Mouse (Mus musculus) testis, adult 2 months (tissue): ENCODE results near the gene Radil. TPM values are rescaled to one million over a fixed set of nuclear protein-coding genes. Genes with fewer than 3 reads are reported as not detected.
A peak's percentile ranks its signal among the peaks of the same experiment; 100 is the strongest.

ENCODE experiments used
- H3K27ac ChIP-seq: fragments of 200-500 bp; 2 replicates; pipeline ENCODE4 v1.5.1; 2012; ENCODE audit warnings: low read depth, low read length; ENCODE audit not compliant: control insufficient read depth, insufficient read depth
- H3K27me3 ChIP-seq: fragments of 200-500 bp; 2 replicates; pipeline ENCODE4 v1.6.1; 2012; ENCODE audit warnings: mild to moderate bottlenecking, low read length, moderate library complexity; ENCODE audit not compliant: control insufficient read depth, insufficient read depth
- H3K36me3 ChIP-seq: fragments of 200-500 bp; 2 replicates; pipeline ENCODE4 v1.6.1; 2012; ENCODE audit warnings: mild to moderate bottlenecking, low read length; ENCODE audit not compliant: control insufficient read depth, insufficient read depth
- H3K4me1 ChIP-seq: fragments of 200-500 bp; 2 replicates; pipeline ENCODE4 v1.6.1; 2012; ENCODE audit warnings: low read length; ENCODE audit not compliant: control insufficient read depth, insufficient read depth
- H3K4me3 ChIP-seq: fragments of 200-500 bp; 2 replicates; pipeline ENCODE4 v1.5.1; 2012; ENCODE audit warnings: low read depth, mild to moderate bottlenecking, low read length, moderate library complexity, mixed read lengths; ENCODE audit not compliant: control insufficient read depth
- CTCF ChIP-seq: fragments of 200-500 bp; IDR thresholded peaks from 2 replicates; pipeline ENCODE4 v1.5.1; 2012; ENCODE audit warnings: low read depth, mild to moderate bottlenecking, inconsistent platforms, low read length, moderate library complexity; ENCODE audit not compliant: control insufficient read depth, insufficient read depth, insufficient replicate concordance
- POLR2A ChIP-seq: fragments of 200-500 bp; IDR thresholded peaks from 2 replicates; pipeline ENCODE4 v1.6.1; 2012; ENCODE audit warnings: low read depth, mild to moderate bottlenecking, inconsistent platforms, low read length, moderate library complexity; ENCODE audit not compliant: control insufficient read depth
- polyA plus RNA-seq: library from polyadenylated mRNA; depleted of rRNA; stranded (reverse); fragments of >200 nt; gene quantifications from 2 replicates; pipeline ENCODE4 v1.2.3, GENCODE M21; 2012

Radil gene
- polyA plus RNA-seq, 1 experiment: 38.2 TPM

- no peak for TF ChIP-seq CTCF
- no peak for TF ChIP-seq POLR2A
- H3K27ac ChIP-seq: no peak overlapping the region
- H3K4me3 ChIP-seq: no peak overlapping the region
- H3K36me3 ChIP-seq: no peaks in the 10 kb centered on the region
- H3K4me1 ChIP-seq: peaks cover 6% of the 10 kb centered on the region
- H3K27me3 ChIP-seq: no peaks in the 10 kb centered on the region
Measured at GRCm38 (mm10) chr5:142477346-142477745, 73.6 kb downstream of the Radil start.

GRCm38 (mm10) chr5:142475669-142476068, 75.2 kb downstream of the Radil start:
- TF ChIP-seq POLR2A (no peak), CTCF (no peak)
- Histone ChIP-seq H3K27ac (no peak overlapping the region), H3K36me3 (no peaks in the 10 kb centered on the region), H3K27me3 (no peaks in the 10 kb centered on the region), H3K4me1 (peaks cover 6% of the 10 kb centered on the region), H3K4me3 (no peak overlapping the region)

- H3K4me3 ChIP-seq: no peak overlapping the region
- H3K4me1 ChIP-seq: peaks cover 2% of the 10 kb centered on the region
- TF ChIP-seq CTCF: no peak
- no peaks in the 10 kb centered on the region for H3K27me3 ChIP-seq
- no peaks in the 10 kb centered on the region for H3K36me3 ChIP-seq
- no peak overlapping the region for H3K27ac ChIP-seq
Measured at GRCm38 (mm10) chr5:142473696-142474095, 77.2 kb downstream of the Radil start.

- Histone ChIP-seq H3K27me3 (no peaks in the 10 kb centered on the region), H3K36me3 (no peaks in the 10 kb centered on the region), H3K4me3 (no peak overlapping the region), H3K4me1 (peaks cover 4% of the 10 kb centered on the region), H3K27ac (no peak overlapping the region)
- TF ChIP-seq CTCF: no peak
- no peak for TF ChIP-seq POLR2A
Measured at GRCm38 (mm10) chr5:142469796-142470195, 81.1 kb downstream of the Radil start.

GRCm38 (mm10) chr5:142468375-142468774, 82.5 kb downstream of the Radil start:
- Histone ChIP-seq H3K4me3 (no peak overlapping the region), H3K4me1 (peaks cover 11% of the 10 kb centered on the region), H3K27ac (no peak overlapping the region), H3K27me3 (no peaks in the 10 kb centered on the region), H3K36me3 (no peaks in the 10 kb centered on the region)
- no peak for TF ChIP-seq POLR2A

- no peak for TF ChIP-seq CTCF
- TF ChIP-seq POLR2A: 0 out of 2 replicates have a peak, but pooled peaks have one; percentile 12
- H3K36me3 ChIP-seq: no peaks in the 10 kb centered on the region
- peak within 1 kb of the TSS; percentile 81 for H3K27ac ChIP-seq
- peak within 1 kb of the TSS; percentile 97 for H3K4me3 ChIP-seq
- no peaks in the 10 kb centered on the region for H3K27me3 ChIP-seq
- peaks cover 15% of the 10 kb centered on the region for H3K4me1 ChIP-seq
Measured at GRCm38 (mm10) chr5:142463461-142464454, 87.1 kb downstream of the Radil start, which contains the start of gene Ap5z1. Gene Ap5z1, plus strand, starts transcription at chr5:142463944.

GRCm38 (mm10) chr5:142463011-142463410, 87.9 kb downstream of the Radil start:
- H3K36me3 ChIP-seq: no peaks in the 10 kb centered on the region
- H3K4me1 ChIP-seq: peaks cover 15% of the 10 kb centered on the region
- peak overlapping the region; percentile 73 for H3K27ac ChIP-seq
- no peak overlapping the region for H3K4me3 ChIP-seq
- H3K27me3 ChIP-seq: no peaks in the 10 kb centered on the region
- TF ChIP-seq POLR2A: no peak
- no peak for TF ChIP-seq CTCF

GRCm38 (mm10) chr5:142462641-142462948, 88.3 kb downstream of the Radil start:
- TF ChIP-seq POLR2A (no peak), CTCF (no peak)
- Histone ChIP-seq H3K4me3 (no peak overlapping the region), H3K4me1 (peaks cover 15% of the 10 kb centered on the region), H3K27ac (no peak overlapping the region), H3K36me3 (no peaks in the 10 kb centered on the region), H3K27me3 (no peaks in the 10 kb centered on the region)
